Mouse (Mus musculus) testis, adult 2 months (tissue): Measurements from ENCODE around the gene Kdm2a.

ENCODE experiments used
- CTCF ChIP-seq: fragments of 200-500 bp; IDR thresholded peaks from 2 replicates; pipeline ENCODE4 v1.5.1; 2012; ENCODE audit warnings: low read depth, mild to moderate bottlenecking, inconsistent platforms, low read length, moderate library complexity; ENCODE audit not compliant: control insufficient read depth, insufficient read depth, insufficient replicate concordance
- POLR2A ChIP-seq: fragments of 200-500 bp; IDR thresholded peaks from 2 replicates; pipeline ENCODE4 v1.6.1; 2012; ENCODE audit warnings: low read depth, mild to moderate bottlenecking, inconsistent platforms, low read length, moderate library complexity; ENCODE audit not compliant: control insufficient read depth

DNA sequence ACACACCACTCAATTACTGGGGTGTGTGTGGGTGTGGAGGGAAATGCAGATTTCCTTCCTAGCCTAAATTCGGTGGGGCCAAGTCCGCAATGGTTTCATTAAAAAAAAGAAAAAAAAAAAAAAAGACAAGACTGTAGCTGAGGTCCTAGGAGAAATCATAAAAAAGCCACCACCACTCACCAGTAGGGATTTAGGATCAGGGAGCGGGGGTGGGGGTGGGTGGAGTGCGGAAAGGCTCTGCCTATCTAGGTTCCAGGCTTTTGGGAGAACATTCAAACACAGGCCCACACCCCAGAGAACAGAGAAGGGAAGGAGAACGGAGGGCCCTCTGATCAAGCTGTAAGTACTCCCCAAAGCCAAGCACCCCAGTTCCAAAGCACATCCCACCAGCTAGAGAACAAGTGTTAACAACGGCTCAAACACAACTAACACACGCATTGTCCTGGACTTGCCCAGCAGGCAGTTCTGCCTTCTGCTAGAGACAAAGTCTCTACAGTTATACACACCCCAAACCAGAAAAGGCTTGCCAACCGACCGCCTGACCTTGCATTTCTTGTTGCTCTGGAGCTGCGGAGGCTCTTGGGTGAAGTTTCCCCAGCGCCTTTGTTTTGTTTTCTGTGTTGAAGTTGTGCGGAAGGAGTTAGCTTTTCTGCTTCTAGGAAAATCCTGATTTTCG lies 64.8 kb downstream of the Kdm2a start:
- no peak for TF ChIP-seq CTCF
- TF ChIP-seq POLR2A = no peak
